Mouse (Mus musculus): ENCODE results near the gene Klhl22. TPM values are rescaled to one million over a fixed set of nuclear protein-coding genes. Genes with fewer than 3 reads are reported as not detected.
A peak's percentile ranks its signal among the peaks of the same experiment; 100 is the strongest.

Gene Klhl22
- polyA plus RNA-seq, 1 experiment from 2014 or later = 86.0 TPM

- WGBS = 62% methylated on average over 10 of the region's 10 CpGs
- Histone ChIP-seq H3K4me3 (ENCODE audit: low read depth, low read length) (no peak overlapping the region), H3K4me1 (ENCODE audit: control insufficient read depth, insufficient read depth, low read length) (peaks cover 18% of the 10 kb centered on the region), H3K9ac (ENCODE audit: low read depth, low read length) (no peak overlapping the region), H3K9me3 (replicated peaks; ENCODE audit: control insufficient read depth, low read length, poor library complexity, severe bottlenecking) (no peaks in the 10 kb centered on the region), H3K27me3 (ENCODE audit: control insufficient read depth, insufficient read depth, low read depth, low read length) (peaks cover 18% of the 10 kb centered on the region), H3K36me3 (ENCODE audit: control insufficient read depth, insufficient read depth, low read length) (no peaks in the 10 kb centered on the region), H3K27ac (ENCODE audit: low read length) (no peak overlapping the region), H3K4me2 (ENCODE audit: low read length) (no peak overlapping the region)
- no peak for ATAC-seq
Measured at GRCm38 (mm10) chr16:17830385-17831178, 71.2 kb downstream of the Klhl22 start.

GRCm38 (mm10) chr16:17831781-17832180 lies 72.4 kb downstream of the Klhl22 start:
- Histone ChIP-seq H3K4me2 (ENCODE audit: low read length) (no peak overlapping the region), H3K4me1 (ENCODE audit: control insufficient read depth, insufficient read depth, low read length) (peaks cover 18% of the 10 kb centered on the region), H3K9me3 (replicated peaks; ENCODE audit: control insufficient read depth, low read length, poor library complexity, severe bottlenecking) (no peaks in the 10 kb centered on the region), H3K36me3 (ENCODE audit: control insufficient read depth, insufficient read depth, low read length) (no peaks in the 10 kb centered on the region), H3K27me3 (ENCODE audit: control insufficient read depth, insufficient read depth, low read depth, low read length) (peaks cover 24% of the 10 kb centered on the region), H3K27ac (ENCODE audit: low read length) (no peak overlapping the region), H3K9ac (ENCODE audit: low read depth, low read length) (no peak overlapping the region), H3K4me3 (ENCODE audit: low read depth, low read length) (no peak overlapping the region)
- ATAC-seq = no peak
- WGBS = 10% methylated on average over 11 of the region's 11 CpGs

GRCm38 (mm10) chr16:17832821-17833220 lies 73.4 kb downstream of the Klhl22 start, which contains the start of gene B830017H08Rik:
TSS of gene B830017H08Rik (plus strand) at chr16:17833121.
- H3K4me2 ChIP-seq (ENCODE audit: low read length) = peak within 1 kb of the TSS; percentile 84
- H3K9me3 ChIP-seq (replicated peaks; ENCODE audit: control insufficient read depth, low read length, poor library complexity, severe bottlenecking) = no peaks in the 10 kb centered on the region
- H3K27me3 ChIP-seq (ENCODE audit: control insufficient read depth, insufficient read depth, low read depth, low read length) = peaks cover 24% of the 10 kb centered on the region
- ATAC-seq = no peak; the same call in 1 of the 2 replicates
- H3K36me3 ChIP-seq (ENCODE audit: control insufficient read depth, insufficient read depth, low read length) = no peaks in the 10 kb centered on the region
- WGBS = 21% methylated on average over 7 of the region's 7 CpGs
- peak within 1 kb of the TSS; percentile 64 for H3K4me3 ChIP-seq (ENCODE audit: low read depth, low read length)
- peak within 1 kb of the TSS; percentile 85 for H3K9ac ChIP-seq (ENCODE audit: low read depth, low read length)
- peaks cover 18% of the 10 kb centered on the region for H3K4me1 ChIP-seq (ENCODE audit: control insufficient read depth, insufficient read depth, low read length)
- H3K27ac ChIP-seq (ENCODE audit: low read length) = peak within 1 kb of the TSS; percentile 95

- under 1% methylated on average over 29 of the region's 37 CpGs for WGBS
Measured at GRCm38 (mm10) chr16:17833321-17833680, 73.9 kb downstream of the Klhl22 start.

GRCm38 (mm10) chr16:17833681-17834399 lies 74.4 kb downstream of the Klhl22 start:
- under 1% methylated on average over 60 of the region's 103 CpGs for WGBS
- peaks cover 18% of the 10 kb centered on the region for H3K4me1 ChIP-seq (ENCODE audit: control insufficient read depth, insufficient read depth, low read length)
- peak overlapping the region; percentile 64 for H3K4me3 ChIP-seq (ENCODE audit: low read depth, low read length)
- peak; percentile 79 for ATAC-seq
- H3K36me3 ChIP-seq (ENCODE audit: control insufficient read depth, insufficient read depth, low read length) = no peaks in the 10 kb centered on the region
- H3K9me3 ChIP-seq (replicated peaks; ENCODE audit: control insufficient read depth, low read length, poor library complexity, severe bottlenecking) = no peaks in the 10 kb centered on the region
- peaks cover 24% of the 10 kb centered on the region for H3K27me3 ChIP-seq (ENCODE audit: control insufficient read depth, insufficient read depth, low read depth, low read length)
- peak overlapping the region; percentile 85 for H3K9ac ChIP-seq (ENCODE audit: low read depth, low read length)
- peak overlapping the region; percentile 95 for H3K27ac ChIP-seq (ENCODE audit: low read length)
- H3K4me2 ChIP-seq (ENCODE audit: low read length) = peak overlapping the region; percentile 84

More at GRCm38 (mm10) chr16:17833321-17833680, 73.9 kb downstream of the Klhl22 start:
- H3K4me1 ChIP-seq (ENCODE audit: control insufficient read depth, insufficient read depth, low read length) = peaks cover 18% of the 10 kb centered on the region
- peak overlapping the region; percentile 64 for H3K4me3 ChIP-seq (ENCODE audit: low read depth, low read length)
- H3K36me3 ChIP-seq (ENCODE audit: control insufficient read depth, insufficient read depth, low read length) = no peaks in the 10 kb centered on the region
- H3K27ac ChIP-seq (ENCODE audit: low read length) = peak overlapping the region; percentile 95
- H3K4me2 ChIP-seq (ENCODE audit: low read length) = peak overlapping the region; percentile 84
- peaks cover 24% of the 10 kb centered on the region for H3K27me3 ChIP-seq (ENCODE audit: control insufficient read depth, insufficient read depth, low read depth, low read length)
- peak overlapping the region; percentile 85 for H3K9ac ChIP-seq (ENCODE audit: low read depth, low read length)
- no peaks in the 10 kb centered on the region for H3K9me3 ChIP-seq (replicated peaks; ENCODE audit: control insufficient read depth, low read length, poor library complexity, severe bottlenecking)
- ATAC-seq = peak; percentile 76

- Histone ChIP-seq H3K27ac (ENCODE audit: low read length) (peak overlapping the region; percentile 95), H3K9ac (ENCODE audit: low read depth, low read length) (peak overlapping the region; percentile 85), H3K4me3 (ENCODE audit: low read depth, low read length) (peak overlapping the region; percentile 64), H3K9me3 (replicated peaks; ENCODE audit: control insufficient read depth, low read length, poor library complexity, severe bottlenecking) (no peaks in the 10 kb centered on the region), H3K36me3 (ENCODE audit: control insufficient read depth, insufficient read depth, low read length) (no peaks in the 10 kb centered on the region), H3K4me2 (ENCODE audit: low read length) (peak overlapping the region; percentile 84), H3K4me1 (ENCODE audit: control insufficient read depth, insufficient read depth, low read length) (peaks cover 18% of the 10 kb centered on the region), H3K27me3 (ENCODE audit: control insufficient read depth, insufficient read depth, low read depth, low read length) (peaks cover 24% of the 10 kb centered on the region)
- WGBS = 42% methylated on average over 7 of the region's 7 CpGs
- peak; percentile 4 for ATAC-seq
Measured at GRCm38 (mm10) chr16:17834543-17834942, 75.1 kb downstream of the Klhl22 start.

GRCm38 (mm10) chr16:17835481-17835880 lies 76.1 kb downstream of the Klhl22 start:
- no peaks in the 10 kb centered on the region for H3K36me3 ChIP-seq (ENCODE audit: control insufficient read depth, insufficient read depth, low read length)
- peaks cover 18% of the 10 kb centered on the region for H3K4me1 ChIP-seq (ENCODE audit: control insufficient read depth, insufficient read depth, low read length)
- no peaks in the 10 kb centered on the region for H3K9me3 ChIP-seq (replicated peaks; ENCODE audit: control insufficient read depth, low read length, poor library complexity, severe bottlenecking)
- no peak overlapping the region for H3K27ac ChIP-seq (ENCODE audit: low read length)
- peaks cover 21% of the 10 kb centered on the region for H3K27me3 ChIP-seq (ENCODE audit: control insufficient read depth, insufficient read depth, low read depth, low read length)
- 49% methylated on average over 13 of the region's 13 CpGs for WGBS
- H3K9ac ChIP-seq (ENCODE audit: low read depth, low read length) = no peak overlapping the region
- ATAC-seq = no peak
- no peak overlapping the region for H3K4me3 ChIP-seq (ENCODE audit: low read depth, low read length)
- H3K4me2 ChIP-seq (ENCODE audit: low read length) = no peak overlapping the region; the same call in 1 of the 2 replicates

GRCm38 (mm10) chr16:17838051-17838450 lies 78.6 kb downstream of the Klhl22 start, which contains the start of gene Car15:
TSS of gene Car15 (minus strand) at chr16:17838364.
- ATAC-seq = no peak
- H3K9me3 ChIP-seq (replicated peaks; ENCODE audit: control insufficient read depth, low read length, poor library complexity, severe bottlenecking) = no peaks in the 10 kb centered on the region
- H3K4me3 ChIP-seq (ENCODE audit: low read depth, low read length) = no peak within 1 kb of the TSS
- peaks cover 6% of the 10 kb centered on the region; the same call in 1 of the 2 replicates for H3K27me3 ChIP-seq (ENCODE audit: control insufficient read depth, insufficient read depth, low read depth, low read length)
- H3K9ac ChIP-seq (ENCODE audit: low read depth, low read length) = no peak within 1 kb of the TSS
- peaks cover 20% of the 10 kb centered on the region for H3K36me3 ChIP-seq (ENCODE audit: control insufficient read depth, insufficient read depth, low read length)
- H3K4me1 ChIP-seq (ENCODE audit: control insufficient read depth, insufficient read depth, low read length) = peaks cover 12% of the 10 kb centered on the region
- no peak within 1 kb of the TSS for H3K4me2 ChIP-seq (ENCODE audit: low read length)
- 83% methylated on average over 6 of the region's 6 CpGs for WGBS
- H3K27ac ChIP-seq (ENCODE audit: low read length) = no peak within 1 kb of the TSS

GRCm38 (mm10) chr16:17839976-17840375 lies 80.6 kb downstream of the Klhl22 start:
- 82% methylated on average over 4 of the region's 4 CpGs for WGBS
- Histone ChIP-seq H3K4me1 (ENCODE audit: control insufficient read depth, insufficient read depth, low read length) (peaks cover 4% of the 10 kb centered on the region), H3K36me3 (ENCODE audit: control insufficient read depth, insufficient read depth, low read length) (peaks cover 29% of the 10 kb centered on the region), H3K27ac (ENCODE audit: low read length) (no peak overlapping the region), H3K27me3 (ENCODE audit: control insufficient read depth, insufficient read depth, low read depth, low read length) (peaks cover 6% of the 10 kb centered on the region; the same call in 1 of the 2 replicates), H3K9me3 (replicated peaks; ENCODE audit: control insufficient read depth, low read length, poor library complexity, severe bottlenecking) (no peaks in the 10 kb centered on the region), H3K9ac (ENCODE audit: low read depth, low read length) (no peak overlapping the region), H3K4me3 (ENCODE audit: low read depth, low read length) (no peak overlapping the region), H3K4me2 (ENCODE audit: low read length) (no peak overlapping the region)
- no peak for ATAC-seq

Measured in midbrain, embryonic 16.5 days (tissue).